Mouse (Mus musculus) hindbrain, postnatal 0 days (tissue): ENCODE measurements around the gene Ly6g6d. TPM values are rescaled to one million over a fixed set of nuclear protein-coding genes. Genes with fewer than 3 reads are reported as not detected.
"Not testable (repeated sequence)": the region's sequence is repeated elsewhere in the genome, so short reads cannot be mapped to it uniquely, and the experiment has no call there.

ENCODE experiments used
- ATAC-seq: fragments of 200-750 bp; cut with Nextera tagmentation; 2 replicates; pipeline ENCODE4 v1.8.0; 2017; ENCODE audit warnings: mild to moderate bottlenecking, moderate TSS enrichment, moderate library complexity
- DNase-seq: peaks from one replicate; pipeline ENCODE4 v3.0.0-alpha.2; 2015; ENCODE audit warnings: low spot score
- H3K27ac ChIP-seq: fragments of 300-500 bp; sonication (generic); 2 replicates; pipeline ENCODE4 v1.5.1; 2014; ENCODE audit warnings: mild to moderate bottlenecking
- H3K27me3 ChIP-seq: fragments of 300-500 bp; sonication (generic); 2 replicates; pipeline ENCODE4 v1.6.1; 2014; ENCODE audit warnings: low read length, mixed read lengths; ENCODE audit not compliant: insufficient read depth
- H3K36me3 ChIP-seq: fragments of 300-500 bp; sonication (generic); 2 replicates; pipeline ENCODE4 v1.6.1; 2014; ENCODE audit warnings: low read length, mixed read lengths; ENCODE audit not compliant: insufficient read depth
- H3K4me1 ChIP-seq: fragments of 300-500 bp; sonication (generic); 2 replicates; pipeline ENCODE4 v1.6.1; 2014; ENCODE audit warnings: antibody characterized with exemption, low read length, mixed read lengths; ENCODE audit not compliant: insufficient read depth
- H3K4me2 ChIP-seq: fragments of 300-500 bp; sonication (generic); 2 replicates; pipeline ENCODE4 v1.6.1; 2014; ENCODE audit warnings: low read depth, mild to moderate bottlenecking, low read length, moderate library complexity, mixed read lengths
- H3K4me3 ChIP-seq: fragments of 300-500 bp; sonication (generic); 2 replicates; pipeline ENCODE4 v1.5.1; 2014; ENCODE audit warnings: low read length
- H3K9ac ChIP-seq: fragments of 300-500 bp; sonication (generic); replicated peaks from 2 replicates; pipeline ENCODE4 v1.6.1; 2014; ENCODE audit warnings: mild to moderate bottlenecking, low read length, moderate library complexity, mixed read lengths
- H3K9me3 ChIP-seq: fragments of 300-500 bp; sonication (generic); 2 replicates; pipeline ENCODE4 v1.6.1; 2016; ENCODE audit warnings: low read length, mixed read lengths
- CTCF ChIP-seq: IDR thresholded peaks from 2 replicates; pipeline ENCODE4 v1.5.1; 2016; ENCODE audit warnings: antibody characterized with exemption, control low read depth, low read depth
- WGBS: fragments of 180-500 bp; shearing (Covaris S2); extraction: QIAGEN DNeasy Blood & Tissue Kit; methylation state at CpG from one replicate; pipeline ENCODE4 v1.1.7; 2014; 5-methylcytosine and 5-hydroxymethylcytosine counted together
- polyA plus RNA-seq: library from polyadenylated mRNA; unstranded; fragments of >200 nt; fragmentation: Nextera tagmentation; extraction: Ambion mirVana; gene quantifications from 2 replicates; pipeline ENCODE4 v1.2.1, GENCODE M21; 2015
- total RNA-seq: library from RNA; depleted of rRNA; stranded (reverse); fragments of >200 nt; gene quantifications from 2 replicates; pipeline ENCODE4 v1.2.3, GENCODE M21; 2014

Gene Ly6g6d
- total and polyA plus RNA-seq, 2 experiments from 2014 or later, result 0.78 to 1.9 TPM

- ATAC-seq (no peak), DNase-seq (no peak)
- TF ChIP-seq CTCF, result no peak
- Histone ChIP-seq H3K27ac (no peak overlapping the region), H3K9ac (no peak overlapping the region), H3K36me3 (no peaks in the 10 kb centered on the region), H3K4me1 (no peaks in the 10 kb centered on the region), H3K4me2 (no peak overlapping the region), H3K9me3 (no peaks in the 10 kb centered on the region), H3K27me3 (no peaks in the 10 kb centered on the region), H3K4me3 (no peak overlapping the region)
- 88% methylated on average over 4 of the region's 4 CpGs for WGBS
Observed at GRCm38 (mm10) chr17:35043794-35044193, 34.1 kb downstream of the Ly6g6d start.

GRCm38 (mm10) chr17:35039121-35039873, 38.6 kb downstream of the Ly6g6d start:
- no peak for DNase-seq
- no peak overlapping the region for H3K4me3 ChIP-seq
- no peak overlapping the region for H3K4me2 ChIP-seq
- no peak for ATAC-seq
- H3K27ac ChIP-seq, result no peak overlapping the region
- TF ChIP-seq CTCF, result no peak
- no peaks in the 10 kb centered on the region for H3K4me1 ChIP-seq
- H3K9me3 ChIP-seq, result no peaks in the 10 kb centered on the region
- H3K36me3 ChIP-seq, result no peaks in the 10 kb centered on the region
- WGBS, result 85% methylated on average over 11 of the region's 11 CpGs
- H3K27me3 ChIP-seq, result no peaks in the 10 kb centered on the region
- no peak overlapping the region for H3K9ac ChIP-seq

DNA sequence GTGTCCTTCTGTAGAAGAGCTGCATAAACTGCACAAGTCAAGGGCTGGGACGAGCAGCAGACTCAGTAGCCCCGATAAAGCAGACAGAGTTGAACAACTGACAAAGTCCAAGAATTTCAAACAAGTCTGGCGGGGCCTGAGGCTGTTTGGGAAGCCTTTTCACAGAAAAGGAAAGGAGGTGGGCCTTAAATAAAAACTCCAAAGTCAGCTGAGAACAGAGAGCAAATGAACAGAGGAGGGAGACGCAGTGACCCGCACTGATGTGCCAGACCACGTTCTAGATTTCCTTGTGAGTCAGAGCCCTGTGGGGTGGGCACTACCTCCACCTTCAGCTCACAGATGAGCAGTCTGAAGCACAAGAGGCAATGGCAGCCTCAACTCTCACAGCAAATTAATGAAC, 43.0 kb downstream of the Ly6g6d start:
- no peaks in the 10 kb centered on the region for H3K36me3 ChIP-seq
- TF ChIP-seq CTCF, result no peak

GRCm38 (mm10) chr17:35033703-35034102, 44.2 kb downstream of the Ly6g6d start:
- 63% methylated on average over 1 of the region's 1 CpGs for WGBS
- H3K9me3 ChIP-seq, H3K4me2 ChIP-seq, ATAC-seq, H3K9ac ChIP-seq, H3K27ac ChIP-seq, H3K27me3 ChIP-seq, DNase-seq, H3K36me3 ChIP-seq, H3K4me1 ChIP-seq, H3K4me3 ChIP-seq: not testable (repeated sequence)

More for the DNA sequence above, 43.0 kb downstream of the Ly6g6d start:
- DNase-seq, result no peak
- Histone ChIP-seq H3K4me1 (no peaks in the 10 kb centered on the region), H3K4me2 (no peak overlapping the region), H3K9ac (no peak overlapping the region), H3K27me3 (no peaks in the 10 kb centered on the region), H3K4me3 (no peak overlapping the region), H3K27ac (no peak overlapping the region), H3K9me3 (no peaks in the 10 kb centered on the region)
- no peak for ATAC-seq
- 79% methylated on average over 6 of the region's 6 CpGs for WGBS

DNA sequence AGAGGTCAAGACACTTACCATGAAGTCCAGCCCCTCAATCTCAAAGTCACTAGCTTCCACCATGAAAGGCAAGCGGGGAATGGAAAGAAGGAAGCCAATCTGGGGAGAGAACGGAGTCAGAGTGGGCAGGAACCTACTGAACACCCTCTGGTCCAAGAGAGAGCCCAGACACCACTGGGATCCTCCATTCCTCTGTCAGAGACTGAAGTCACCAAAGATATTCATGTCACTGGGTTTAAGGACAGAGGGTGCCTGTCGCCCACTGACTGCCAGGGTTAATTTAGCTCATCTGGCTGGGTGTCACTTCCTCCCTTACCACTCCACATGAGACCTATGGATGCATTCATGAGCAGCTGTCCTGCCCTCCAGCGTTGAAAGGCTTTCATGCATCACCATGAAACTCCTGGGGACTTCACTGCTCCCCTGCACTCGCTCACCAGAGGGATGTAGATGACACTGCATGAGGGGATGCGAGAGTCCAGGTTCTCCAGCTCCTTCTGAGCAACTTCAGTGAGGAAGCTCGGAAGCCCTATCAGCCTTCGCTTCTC, 45.5 kb downstream of the Ly6g6d start:
- H3K4me3 ChIP-seq, result no peak overlapping the region
- H3K4me1 ChIP-seq, result no peaks in the 10 kb centered on the region
- no peaks in the 10 kb centered on the region for H3K36me3 ChIP-seq
- 75% methylated on average over 8 of the region's 8 CpGs for WGBS
- ATAC-seq (no peak), DNase-seq (no peak)
- H3K27ac ChIP-seq, result no peak overlapping the region
- no peak overlapping the region for H3K4me2 ChIP-seq
- H3K27me3 ChIP-seq, result no peaks in the 10 kb centered on the region
- peak; percentile 7; the same call in 1 of the 2 replicates for TF ChIP-seq CTCF
- no peak overlapping the region for H3K9ac ChIP-seq
- no peaks in the 10 kb centered on the region for H3K9me3 ChIP-seq

GRCm38 (mm10) chr17:35031880-35032279, 46.0 kb downstream of the Ly6g6d start:
- H3K4me3 ChIP-seq, result no peak overlapping the region
- H3K9ac ChIP-seq, result no peak overlapping the region
- H3K9me3 ChIP-seq, result no peaks in the 10 kb centered on the region
- no peak overlapping the region for H3K27ac ChIP-seq
- ATAC-seq, result no peak
- H3K36me3 ChIP-seq, result no peaks in the 10 kb centered on the region
- DNase-seq, result no peak
- no peaks in the 10 kb centered on the region for H3K27me3 ChIP-seq
- WGBS, result 92% methylated on average over 7 of the region's 7 CpGs
- H3K4me1 ChIP-seq, result no peaks in the 10 kb centered on the region; the same call in 1 of the 2 replicates
- no peak for TF ChIP-seq CTCF
- no peak overlapping the region for H3K4me2 ChIP-seq

- DNase-seq, result no peak
- TF ChIP-seq CTCF, result no peak
- no peak for ATAC-seq
Observed at GRCm38 (mm10) chr17:35031272-35031671, 46.6 kb downstream of the Ly6g6d start.

More at GRCm38 (mm10) chr17:35031272-35031671, 46.6 kb downstream of the Ly6g6d start:
- H3K4me2 ChIP-seq, result no peak overlapping the region
- no peak overlapping the region for H3K4me3 ChIP-seq
- H3K27me3 ChIP-seq, result no peaks in the 10 kb centered on the region
- H3K9ac ChIP-seq, result no peak overlapping the region
- WGBS, result 82% methylated on average over 11 of the region's 11 CpGs
- no peaks in the 10 kb centered on the region; the same call in 1 of the 2 replicates for H3K4me1 ChIP-seq
- H3K36me3 ChIP-seq, result no peaks in the 10 kb centered on the region
- H3K27ac ChIP-seq, result no peak overlapping the region
- no peaks in the 10 kb centered on the region for H3K9me3 ChIP-seq
